Mouse (Mus musculus) CH12F3 (cell line): ENCODE measurements around the gene Crim1.

Experiments
- in situ Hi-C: fragments of 300-500 bp; cut with MboI; formaldehyde crosslinking; loops from 2 replicates; pipeline ENCODE4 v1.14.3; 2020; ENCODE audit warnings: low sequenced_read_pairs

Crim1 gene

GRCm38 (mm10) chr17:78364555-78365302 lies 164.7 kb downstream of the Crim1 start:
- in situ Hi-C loops: no loop called here

GRCm38 (mm10) chr17:78366070-78366469 lies 166.0 kb downstream of the Crim1 start:
- in situ Hi-C loops: no loop called here

- in situ Hi-C loops: no loop called here
These were observed 168.4 kb downstream of the Crim1 start for GRCm38 (mm10) chr17:78368481-78368880.

GRCm38 (mm10) chr17:78370445-78370844 lies 170.4 kb downstream of the Crim1 start:
- in situ Hi-C loops: no loop called here

GRCm38 (mm10) chr17:78373174-78373573 lies 173.1 kb downstream of the Crim1 start:
- in situ Hi-C loops: no loop called here

GRCm38 (mm10) chr17:78373849-78374248 lies 173.8 kb downstream of the Crim1 start:
- in situ Hi-C loops: no loop called here

- in situ Hi-C loops: no loop called here
These were observed 174.7 kb downstream of the Crim1 start for GRCm38 (mm10) chr17:78374756-78375155.

- in situ Hi-C loops: no loop called here
These were observed 176.5 kb downstream of the Crim1 start for GRCm38 (mm10) chr17:78376587-78376986.

- in situ Hi-C loops: no loop called here
These were observed 179.2 kb downstream of the Crim1 start for GRCm38 (mm10) chr17:78379079-78379729.

GRCm38 (mm10) chr17:78379730-78380245 lies 179.7 kb downstream of the Crim1 start:
- in situ Hi-C loops: no loop called here

- in situ Hi-C loops: no loop called here
These were observed 182.3 kb downstream of the Crim1 start for GRCm38 (mm10) chr17:78382321-78382720.

- in situ Hi-C loops: no loop called here
These were observed 187.6 kb downstream of the Crim1 start for GRCm38 (mm10) chr17:78387665-78388064.

- in situ Hi-C loops: no loop called here
These were observed 188.2 kb downstream of the Crim1 start for GRCm38 (mm10) chr17:78388101-78388847.

- in situ Hi-C loops: no loop called here
These were observed 189.5 kb downstream of the Crim1 start for GRCm38 (mm10) chr17:78389573-78389972.

- in situ Hi-C loops: no loop called here
These were observed 192.5 kb downstream of the Crim1 start for GRCm38 (mm10) chr17:78392401-78393087.

- in situ Hi-C loops: no loop called here
These were observed 200.2 kb downstream of the Crim1 start for GRCm38 (mm10) chr17:78400130-78400840.

GRCm38 (mm10) chr17:78401311-78401710 lies 201.3 kb downstream of the Crim1 start:
- in situ Hi-C loops: no loop called here

- in situ Hi-C loops: no loop called here
These were observed 201.7 kb downstream of the Crim1 start for GRCm38 (mm10) chr17:78401713-78402112.

GRCm38 (mm10) chr17:78402174-78402573 lies 202.1 kb downstream of the Crim1 start:
- in situ Hi-C loops: no loop called here

- in situ Hi-C loops: no loop called here
These were observed 203.2 kb downstream of the Crim1 start for GRCm38 (mm10) chr17:78403229-78403628.
